Mouse (Mus musculus) intestine, embryonic 14.5 days (tissue): Measurements from ENCODE around the gene Gm10272. TPM values are rescaled to one million over a fixed set of nuclear protein-coding genes. Genes with fewer than 3 reads are reported as not detected.
"Not testable (repeated sequence)": the region's sequence is repeated elsewhere in the genome, so short reads cannot be mapped to it uniquely, and the experiment has no call there.

Source experiments
- ATAC-seq: fragments of 200-750 bp; cut with Nextera tagmentation; replicated peaks from 2 replicates; pipeline ENCODE4 v1.8.0; 2017; ENCODE audit warnings: low read depth, moderate number of reproducible peaks, moderate TSS enrichment, moderate library complexity; ENCODE audit not compliant: low FRiP score, low TSS enrichment
- DNase-seq: peaks from one replicate; pipeline ENCODE4 v3.0.0-alpha.2; 2018; ENCODE audit warnings: low spot score
- H3K27ac ChIP-seq: fragments of 300-500 bp; sonication (generic); 2 replicates; pipeline ENCODE4 v1.5.1; 2014; ENCODE audit warnings: low read depth, mild to moderate bottlenecking, control low read depth
- H3K27me3 ChIP-seq: fragments of 300-500 bp; sonication (generic); replicated peaks from 2 replicates; pipeline ENCODE4 v1.6.1; 2014; ENCODE audit warnings: low read length, control low read depth; ENCODE audit not compliant: control insufficient read depth, insufficient read depth
- H3K36me3 ChIP-seq: fragments of 300-500 bp; sonication (generic); 2 replicates; pipeline ENCODE4 v1.6.1; 2014; ENCODE audit warnings: low read length, control low read depth; ENCODE audit not compliant: control insufficient read depth, insufficient read depth
- H3K4me1 ChIP-seq: fragments of 300-500 bp; sonication (generic); replicated peaks from 2 replicates; pipeline ENCODE4 v1.6.1; 2014; ENCODE audit warnings: low read length, control low read depth, mixed read lengths; ENCODE audit not compliant: control insufficient read depth, insufficient read depth
- H3K4me2 ChIP-seq: fragments of 300-500 bp; sonication (generic); 2 replicates; pipeline ENCODE4 v1.6.1; 2014; ENCODE audit warnings: low read length
- H3K4me3 ChIP-seq: fragments of 300-500 bp; sonication (generic); 2 replicates; pipeline ENCODE4 v1.5.1; 2014; ENCODE audit warnings: low read depth, low read length, control low read depth, mixed read lengths
- H3K9ac ChIP-seq: fragments of 300-500 bp; sonication (generic); 2 replicates; pipeline ENCODE4 v1.6.1; 2014; ENCODE audit warnings: mild to moderate bottlenecking, low read length
- H3K9me3 ChIP-seq: fragments of 300-500 bp; sonication (generic); 2 replicates; pipeline ENCODE4 v1.6.1; 2016; ENCODE audit warnings: low read length, control low read depth; ENCODE audit not compliant: control insufficient read depth
- WGBS: fragments of 180-500 bp; shearing (Covaris S2); extraction: QIAGEN DNeasy Blood & Tissue Kit; methylation state at CpG from one replicate; pipeline ENCODE4 v1.1.7; 2014; 5-methylcytosine and 5-hydroxymethylcytosine counted together
- polyA plus RNA-seq: library from polyadenylated mRNA; unstranded; fragments of >200 nt; fragmentation: Nextera tagmentation; extraction: Ambion mirVana; gene quantifications from 2 replicates; pipeline ENCODE4 v1.2.1, GENCODE M21; 2014

Gm10272 gene
- polyA plus RNA-seq, 1 experiment from 2014 or later: not detected

DNA sequence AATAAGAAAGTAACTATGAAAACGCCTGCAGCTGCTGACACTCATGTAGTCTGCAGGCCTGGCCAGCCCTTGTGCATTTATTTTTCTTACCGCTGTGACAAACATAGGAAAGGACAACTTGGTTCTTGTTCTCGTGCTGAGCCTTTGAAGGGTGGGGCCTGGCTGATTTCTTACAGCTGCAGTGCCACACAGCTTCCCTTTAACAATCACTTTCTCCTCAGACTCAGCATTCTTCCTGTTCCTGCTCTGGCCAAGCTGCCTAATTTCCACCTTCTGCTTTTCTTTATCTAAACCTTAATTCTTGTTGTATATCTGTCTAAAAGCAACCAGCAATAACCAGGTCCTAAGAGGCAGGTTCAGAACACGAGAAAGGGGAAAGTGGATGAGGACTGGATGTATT is 7.3 kb downstream of the Gm10272 start:
- ATAC-seq: no peak

GRCm38 (mm10) chr10:77715507-77715906 is 9.1 kb downstream of the Gm10272 start, which contains the start of gene Gm10142:
Gene Gm10142 (plus strand): TSS chr10:77715807.
- H3K4me1 ChIP-seq: no peaks in the 10 kb centered on the region
- H3K9ac ChIP-seq: no peak within 1 kb of the TSS
- H3K9me3 ChIP-seq: 0 out of 2 replicates have a peak, but pooled peaks cover 4% of the 10 kb centered on the region
- ATAC-seq (no peak), DNase-seq (no peak)
- no peak within 1 kb of the TSS for H3K4me2 ChIP-seq
- no peaks in the 10 kb centered on the region for H3K36me3 ChIP-seq
- no peak within 1 kb of the TSS for H3K27ac ChIP-seq
- H3K27me3 ChIP-seq: no peaks in the 10 kb centered on the region
- WGBS: 82% methylated on average over 1 of the region's 1 CpGs
- no peak within 1 kb of the TSS for H3K4me3 ChIP-seq

More for the DNA sequence above, 7.3 kb downstream of the Gm10272 start:
- no peaks in the 10 kb centered on the region for H3K4me1 ChIP-seq
- H3K27me3 ChIP-seq: no peaks in the 10 kb centered on the region
- no peak overlapping the region for H3K4me2 ChIP-seq
- no peak overlapping the region for H3K9ac ChIP-seq
- no peak overlapping the region for H3K4me3 ChIP-seq
- WGBS: 65% methylated on average over 4 of the region's 4 CpGs
- H3K36me3 ChIP-seq: no peaks in the 10 kb centered on the region
- H3K27ac ChIP-seq: no peak overlapping the region
- no peak for DNase-seq
- 0 out of 2 replicates have a peak, but pooled peaks cover 4% of the 10 kb centered on the region for H3K9me3 ChIP-seq

DNA sequence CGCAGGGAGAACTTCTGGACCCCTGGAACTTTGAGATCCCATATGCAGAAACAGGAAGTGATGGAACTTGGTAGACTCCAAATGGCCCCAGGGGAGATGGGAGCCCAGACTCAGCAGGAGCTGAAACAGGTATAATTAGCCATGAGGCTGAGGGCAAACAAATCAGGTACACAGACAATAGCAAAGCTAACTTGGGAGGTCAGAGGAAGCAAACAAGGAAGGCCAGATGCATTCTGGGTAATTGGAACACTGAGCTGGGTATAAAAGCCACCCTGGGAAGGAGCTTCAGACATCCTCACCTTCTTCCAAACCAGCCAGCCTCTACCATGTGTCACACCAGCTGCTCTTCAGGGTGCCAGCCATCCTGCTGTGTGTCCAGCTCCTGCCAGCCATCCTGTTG is 13.9 kb downstream of the Gm10272 start, which contains the start of gene Krtap12-1:
Gene Krtap12-1, plus strand, starts transcription at position 301 of the 400 bp plus-strand sequence.
- not testable (repeated sequence) for H3K27ac ChIP-seq, ATAC-seq, H3K4me1 ChIP-seq, H3K4me2 ChIP-seq, H3K4me3 ChIP-seq, H3K9me3 ChIP-seq, H3K27me3 ChIP-seq, H3K36me3 ChIP-seq, H3K9ac ChIP-seq, DNase-seq
- WGBS: 87% methylated on average over 1 of the region's 1 CpGs

GRCm38 (mm10) chr10:77724855-77725254 is 18.4 kb downstream of the Gm10272 start:
- no peak overlapping the region for H3K9ac ChIP-seq
- H3K9me3 ChIP-seq: no peaks in the 10 kb centered on the region
- ATAC-seq (no peak), DNase-seq (no peak)
- H3K4me3 ChIP-seq: no peak overlapping the region
- H3K4me1 ChIP-seq: no peaks in the 10 kb centered on the region
- H3K27me3 ChIP-seq: no peaks in the 10 kb centered on the region
- WGBS: 76% methylated on average over 8 of the region's 8 CpGs
- no peaks in the 10 kb centered on the region for H3K36me3 ChIP-seq
- no peak overlapping the region for H3K27ac ChIP-seq
- H3K4me2 ChIP-seq: no peak overlapping the region

DNA sequence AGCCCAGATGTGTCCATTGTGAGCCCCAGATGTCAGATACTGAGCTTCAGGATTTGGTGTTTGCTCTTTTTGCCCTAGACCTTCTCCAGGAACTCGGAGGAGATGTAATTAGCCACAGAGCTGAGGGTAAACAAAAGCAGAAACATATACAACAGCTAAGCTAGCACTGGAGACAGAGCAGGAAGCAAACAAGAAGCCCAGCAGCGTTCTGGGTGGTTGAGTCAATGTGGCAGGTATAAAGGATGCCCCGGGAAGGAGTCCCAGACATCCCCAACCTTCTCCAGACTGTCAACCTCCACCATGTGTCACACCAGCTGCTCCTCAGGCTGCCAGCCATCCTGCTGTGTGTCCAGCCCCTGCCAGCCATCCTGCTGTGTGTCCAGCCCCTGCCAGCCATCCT is 19.8 kb downstream of the Gm10272 start, which contains the start of gene Gm10100:
Gene Gm10100, plus strand, starts transcription at position 301 of the 400 bp plus-strand sequence.
- H3K4me3 ChIP-seq: no peak within 1 kb of the TSS
- H3K4me2 ChIP-seq: no peak within 1 kb of the TSS
- H3K9ac ChIP-seq: no peak within 1 kb of the TSS
- no peak within 1 kb of the TSS for H3K27ac ChIP-seq
- ATAC-seq: no peak
- H3K36me3 ChIP-seq: no peaks in the 10 kb centered on the region
- WGBS: 26% methylated on average over 3 of the region's 3 CpGs
- no peaks in the 10 kb centered on the region for H3K4me1 ChIP-seq
- H3K27me3 ChIP-seq: no peaks in the 10 kb centered on the region
- DNase-seq: no peak
- H3K9me3 ChIP-seq: no peaks in the 10 kb centered on the region

DNA sequence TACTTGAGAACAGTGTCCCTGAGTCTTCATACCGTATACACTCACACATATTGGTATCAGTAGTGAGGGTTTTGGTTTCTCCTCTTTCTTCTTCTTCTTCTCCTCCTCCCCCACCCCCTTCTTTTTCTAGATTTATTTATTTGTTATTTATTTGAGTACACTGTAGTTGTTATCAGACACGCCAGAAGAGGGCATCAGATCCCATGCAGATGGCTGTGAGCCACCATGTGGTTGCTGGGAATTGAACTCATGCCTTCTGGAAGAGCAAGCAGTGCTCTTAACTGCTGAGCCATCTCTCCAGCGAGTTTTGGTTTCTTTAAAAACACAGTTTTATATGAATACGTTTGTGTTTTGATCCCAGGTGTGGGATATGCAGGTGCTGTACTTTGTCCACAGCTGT is 21.9 kb downstream of the Gm10272 start:
- DNase-seq (no peak), ATAC-seq (no peak)
- 61% methylated on average over 4 of the region's 4 CpGs for WGBS
- no peaks in the 10 kb centered on the region for H3K36me3 ChIP-seq
- H3K27ac ChIP-seq: no peak overlapping the region
- H3K9ac ChIP-seq: no peak overlapping the region
- no peaks in the 10 kb centered on the region for H3K9me3 ChIP-seq
- H3K4me1 ChIP-seq: no peaks in the 10 kb centered on the region
- H3K4me3 ChIP-seq: no peak overlapping the region
- no peak overlapping the region for H3K4me2 ChIP-seq
- no peaks in the 10 kb centered on the region for H3K27me3 ChIP-seq

GRCm38 (mm10) chr10:77729241-77729640 is 22.8 kb downstream of the Gm10272 start:
- WGBS: 51% methylated on average over 4 of the region's 4 CpGs
- Histone ChIP-seq H3K9me3 (no peaks in the 10 kb centered on the region), H3K4me1 (no peaks in the 10 kb centered on the region), H3K27ac (no peak overlapping the region), H3K9ac (no peak overlapping the region), H3K4me3 (no peak overlapping the region), H3K36me3 (no peaks in the 10 kb centered on the region), H3K4me2 (no peak overlapping the region), H3K27me3 (no peaks in the 10 kb centered on the region)
- DNase-seq (no peak), ATAC-seq (no peak)

GRCm38 (mm10) chr10:77735928-77736327 is 29.5 kb downstream of the Gm10272 start:
- Histone ChIP-seq H3K27ac (no peak overlapping the region), H3K27me3 (no peaks in the 10 kb centered on the region), H3K9ac (no peak overlapping the region), H3K4me3 (no peak overlapping the region), H3K4me2 (no peak overlapping the region), H3K36me3 (no peaks in the 10 kb centered on the region), H3K4me1 (no peaks in the 10 kb centered on the region), H3K9me3 (peaks cover 8% of the 10 kb centered on the region)
- ATAC-seq (no peak), DNase-seq (no peak)
- 100% methylated on average over 1 of the region's 1 CpGs for WGBS

DNA sequence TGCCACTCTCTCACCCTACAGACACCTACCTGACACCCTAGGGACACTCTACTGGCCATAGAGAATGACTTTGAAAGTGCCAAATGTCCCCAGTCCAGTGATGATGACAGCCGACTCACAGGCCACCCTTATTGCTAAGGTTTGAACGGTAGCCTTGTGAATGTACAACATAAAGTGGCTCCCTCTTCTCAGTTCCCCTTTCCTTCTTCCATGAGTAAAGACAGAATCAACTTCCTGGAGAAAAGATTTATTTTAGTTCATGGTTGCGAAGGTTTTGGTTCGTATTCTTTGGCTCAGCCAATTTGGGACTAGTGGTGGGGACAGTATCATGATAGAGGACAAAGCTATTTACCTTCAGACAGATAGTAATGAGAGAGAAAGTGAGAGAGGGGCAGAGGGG is 32.5 kb downstream of the Gm10272 start:
- WGBS: 80% methylated on average over 4 of the region's 4 CpGs

More for the DNA sequence above, 32.5 kb downstream of the Gm10272 start:
- H3K9me3 ChIP-seq: peaks cover 8% of the 10 kb centered on the region
- H3K4me1 ChIP-seq: no peaks in the 10 kb centered on the region
- DNase-seq (no peak), ATAC-seq (no peak)
- no peaks in the 10 kb centered on the region for H3K36me3 ChIP-seq
- H3K4me3 ChIP-seq: no peak overlapping the region
- H3K27me3 ChIP-seq: no peaks in the 10 kb centered on the region
- H3K4me2 ChIP-seq: no peak overlapping the region
- H3K27ac ChIP-seq: no peak overlapping the region
- H3K9ac ChIP-seq: no peak overlapping the region
